Comparison of ENCODE assay signal across 15 mouse cellular contexts in genomic region chr3:129554436-129554835, GRCm38 (mm10). TPM values are rescaled to one million over a fixed set of nuclear protein-coding genes. Genes with fewer than 3 reads are reported as not detected.
DNase-seq lines count a peak whose midpoint lies in the region; ATAC-seq and TF ChIP-seq lines count a peak whose summit lies in the region.
"Had no signal": no experiment of that assay in that cellular context is flagged by ENCODE, and none has a peak within 500 bp of the region (broad histone marks: within the 10 kb centered on the region; RNA-seq: fewer than 3 reads in every experiment).

No protein-coding gene starts in this region.

- H3K4me3 ChIP-seq in neural tube, embryonic 11.5 days (ENCODE audit: low read depth, low read length): no peak overlapping the region
- no peak overlapping the region for H3K4me3 ChIP-seq in neural tube, embryonic 15.5 days (replicated peaks)
- H3K4me3 ChIP-seq in intestine, postnatal 0 days (ENCODE audit: low read depth, low read length): no peak overlapping the region
- H3K4me3 ChIP-seq in stomach, embryonic 15.5 days (replicated peaks): no peak overlapping the region
- H3K4me3 ChIP-seq in hindbrain, embryonic 13.5 days: no peak overlapping the region
- H3K4me3 ChIP-seq: embryonic facial prominence, embryonic 12.5 days; liver, embryonic 13.5 days; neural tube, embryonic 12.5 days had no signal

- no peak overlapping the region for H3K4me2 ChIP-seq in neural tube, embryonic 11.5 days (ENCODE audit: low read depth)
- no peak overlapping the region for H3K4me2 ChIP-seq in neural tube, embryonic 15.5 days
- no peak overlapping the region for H3K4me2 ChIP-seq in intestine, postnatal 0 days (replicated peaks; ENCODE audit: low read depth)
- no peak overlapping the region for H3K4me2 ChIP-seq in stomach, embryonic 15.5 days
- no peak overlapping the region for H3K4me2 ChIP-seq in hindbrain, embryonic 13.5 days
- H3K4me2 ChIP-seq: embryonic facial prominence, embryonic 12.5 days; midbrain, embryonic 11.5 days; neural tube, embryonic 12.5 days had no signal

- DNase-seq in neural tube, embryonic 11.5 days (ENCODE audit: low spot score): no peak
- DNase-seq in kidney, postnatal 14 days: peak; percentile 66
- DNase-seq in retina, embryonic 14.5 days (ENCODE audit: low spot score): no peak
- no peak for DNase-seq in cerebellum, adult 8-10 months
- DNase-seq: cerebellum, adult 9-11 months; gastrocnemius, postnatal 14 days; liver, embryonic 13.5 days had no signal

- H3K9ac ChIP-seq in neural tube, embryonic 11.5 days (ENCODE audit: low read length): no peak overlapping the region
- H3K9ac ChIP-seq in neural tube, embryonic 15.5 days (replicated peaks): no peak overlapping the region
- no peak overlapping the region for H3K9ac ChIP-seq in intestine, postnatal 0 days (ENCODE audit: low read depth, low read length)
- H3K9ac ChIP-seq in stomach, embryonic 15.5 days: no peak overlapping the region
- no peak overlapping the region for H3K9ac ChIP-seq in hindbrain, embryonic 13.5 days
- H3K9ac ChIP-seq: embryonic facial prominence, embryonic 12.5 days; liver, embryonic 13.5 days; neural tube, embryonic 12.5 days had no signal

- H3K36me3 ChIP-seq in neural tube, embryonic 11.5 days (ENCODE audit: control insufficient read depth, insufficient read depth, low read length): no peaks in the 10 kb centered on the region
- no peaks in the 10 kb centered on the region for H3K36me3 ChIP-seq in neural tube, embryonic 15.5 days
- H3K36me3 ChIP-seq in intestine, postnatal 0 days (ENCODE audit: control insufficient read depth, insufficient read depth): no peaks in the 10 kb centered on the region; the same call in 1 of the 2 replicates
- H3K36me3 ChIP-seq in stomach, embryonic 15.5 days: no peaks in the 10 kb centered on the region
- H3K36me3 ChIP-seq in hindbrain, embryonic 13.5 days: no peaks in the 10 kb centered on the region
- H3K36me3 ChIP-seq: embryonic facial prominence, embryonic 12.5 days; liver, embryonic 13.5 days had no signal

- H3K27me3 ChIP-seq in neural tube, embryonic 11.5 days (ENCODE audit: control insufficient read depth, insufficient read depth, low read length): no peaks in the 10 kb centered on the region
- no peaks in the 10 kb centered on the region for H3K27me3 ChIP-seq in neural tube, embryonic 15.5 days (replicated peaks)
- H3K27me3 ChIP-seq in intestine, postnatal 0 days (replicated peaks; ENCODE audit: control insufficient read depth, insufficient read depth, low read length): no peaks in the 10 kb centered on the region
- no peaks in the 10 kb centered on the region for H3K27me3 ChIP-seq in stomach, embryonic 15.5 days (replicated peaks)
- H3K27me3 ChIP-seq in hindbrain, embryonic 13.5 days: no peaks in the 10 kb centered on the region
- H3K27me3 ChIP-seq: embryonic facial prominence, embryonic 12.5 days; liver, embryonic 13.5 days; neural tube, embryonic 12.5 days had no signal

- TF ChIP-seq CTCF in intestine, postnatal 0 days (IDR thresholded peaks at IDR 0.05; ENCODE audit: low read depth): no peak

- no peaks in the 10 kb centered on the region for H3K9me3 ChIP-seq in neural tube, embryonic 11.5 days (ENCODE audit: control insufficient read depth, low read length)
- no peaks in the 10 kb centered on the region for H3K9me3 ChIP-seq in neural tube, embryonic 15.5 days (replicated peaks)
- H3K9me3 ChIP-seq in intestine, postnatal 0 days (ENCODE audit: control insufficient read depth): no peaks in the 10 kb centered on the region
- H3K9me3 ChIP-seq in stomach, embryonic 15.5 days: no peaks in the 10 kb centered on the region
- H3K9me3 ChIP-seq in hindbrain, embryonic 13.5 days: no peaks in the 10 kb centered on the region
- H3K9me3 ChIP-seq: embryonic facial prominence, embryonic 12.5 days; liver, embryonic 13.5 days; neural tube, embryonic 12.5 days had no signal

- H3K27ac ChIP-seq in neural tube, embryonic 11.5 days (ENCODE audit: low read depth, low read length): no peak overlapping the region
- H3K27ac ChIP-seq in neural tube, embryonic 15.5 days (replicated peaks): no peak overlapping the region
- H3K27ac ChIP-seq in intestine, postnatal 0 days (ENCODE audit: low read depth, low read length): peak overlapping the region; percentile 81
- peak overlapping the region; percentile 21; the same call in 1 of the 2 replicates for H3K27ac ChIP-seq in stomach, embryonic 15.5 days
- no peak overlapping the region for H3K27ac ChIP-seq in hindbrain, embryonic 13.5 days
- H3K27ac ChIP-seq: embryonic facial prominence, embryonic 12.5 days; liver, embryonic 13.5 days; neural tube, embryonic 12.5 days had no signal

- WGBS in neural tube, embryonic 11.5 days: 90% methylated on average over 4 of the region's 4 CpGs
- 88% methylated on average over 4 of the region's 4 CpGs for WGBS in neural tube, embryonic 15.5 days
- WGBS in intestine, postnatal 0 days: 32% methylated on average over 4 of the region's 4 CpGs
- WGBS in stomach, embryonic 15.5 days: 83% methylated on average over 4 of the region's 4 CpGs
- 96% methylated on average over 4 of the region's 4 CpGs for WGBS in hindbrain, embryonic 13.5 days

- H3K4me1 ChIP-seq in neural tube, embryonic 11.5 days (ENCODE audit: control insufficient read depth, insufficient read depth, low read length): no peaks in the 10 kb centered on the region
- no peaks in the 10 kb centered on the region for H3K4me1 ChIP-seq in neural tube, embryonic 15.5 days
- H3K4me1 ChIP-seq in intestine, postnatal 0 days (replicated peaks; ENCODE audit: control insufficient read depth, insufficient read depth, low read length): 0 out of 2 replicates have a peak, but pooled peaks cover 17% of the 10 kb centered on the region
- peaks cover 15% of the 10 kb centered on the region for H3K4me1 ChIP-seq in stomach, embryonic 15.5 days
- no peaks in the 10 kb centered on the region for H3K4me1 ChIP-seq in hindbrain, embryonic 13.5 days (replicated peaks)
- H3K4me1 ChIP-seq: neural tube, embryonic 12.5 days had no signal

- ATAC-seq in neural tube, embryonic 11.5 days (ENCODE audit: insufficient read depth, low FRiP score, low TSS enrichment): 0 out of 2 replicates have a peak, but pooled peaks have one; percentile 16
- no peak for ATAC-seq in neural tube, embryonic 15.5 days (ENCODE audit: low FRiP score)
- peak; percentile 97 for ATAC-seq in intestine, postnatal 0 days
- peak; percentile 95 for ATAC-seq in stomach, embryonic 15.5 days (ENCODE audit: insufficient read depth, low FRiP score, low read depth)
- ATAC-seq in hindbrain, embryonic 13.5 days (ENCODE audit: low FRiP score): no peak
- ATAC-seq: forebrain, embryonic 14.5 days had no signal

RNA-seq across cellular contexts. Expression of gene Elovl6, which starts 22.3 kb away (rescaled TPM):
- polyA plus RNA-seq in neural tube, embryonic 11.5 days (2014; fragmentation: Nextera tagmentation; extraction: Ambion mirVana): 39.0 and 47.1 TPM in 2 replicates
- polyA plus RNA-seq in neural tube, embryonic 15.5 days (2015; fragmentation: Nextera tagmentation; extraction: Ambion mirVana): 41.6 and 43.7 TPM in 2 replicates
- 34.5 and 36.5 TPM in 2 replicates for polyA plus RNA-seq in intestine, postnatal 0 days (2015; fragmentation: Nextera tagmentation; extraction: Ambion mirVana)
- 31.7 and 41.2 TPM in 2 replicates for polyA plus RNA-seq in stomach, embryonic 15.5 days (2015; fragmentation: Nextera tagmentation; extraction: Ambion mirVana)
- polyA plus RNA-seq in hindbrain, embryonic 13.5 days (2015; fragmentation: Nextera tagmentation; extraction: Ambion mirVana): 29.4 and 32.2 TPM in 2 replicates

Comparison
In these comparisons a context has a peak if more than half of its experiments do, and no peak if none do; other contexts are left out.
1. ATAC-seq: peak in neural tube, embryonic 11.5 days (single experiment), intestine, postnatal 0 days (single experiment) and stomach, embryonic 15.5 days (single experiment); none in neural tube, embryonic 15.5 days (single experiment) and hindbrain, embryonic 13.5 days (single experiment).
2. H3K27ac ChIP-seq: peak in intestine, postnatal 0 days (single experiment) and stomach, embryonic 15.5 days (single experiment); none in neural tube, embryonic 11.5 days (single experiment), neural tube, embryonic 15.5 days (single experiment) and hindbrain, embryonic 13.5 days (single experiment).